Mouse (Mus musculus) testis, adult 2 months (tissue): ENCODE data around the gene Hist1h2bc.

ENCODE experiments used
- CTCF ChIP-seq: fragments of 200-500 bp; IDR thresholded peaks from 2 replicates; pipeline ENCODE4 v1.5.1; 2012; ENCODE audit warnings: low read depth, mild to moderate bottlenecking, inconsistent platforms, low read length, moderate library complexity; ENCODE audit not compliant: control insufficient read depth, insufficient read depth, insufficient replicate concordance
- POLR2A ChIP-seq: fragments of 200-500 bp; IDR thresholded peaks from 2 replicates; pipeline ENCODE4 v1.6.1; 2012; ENCODE audit warnings: low read depth, mild to moderate bottlenecking, inconsistent platforms, low read length, moderate library complexity; ENCODE audit not compliant: control insufficient read depth

GRCm38 (mm10) chr13:23693856-23694440 is 9.9 kb downstream of the Hist1h2bc start:
- TF ChIP-seq CTCF (no peak), POLR2A (no peak)
